Mouse (Mus musculus): ENCODE data around the gene Zswim5. TPM values are rescaled to one million over a fixed set of nuclear protein-coding genes. Genes with fewer than 3 reads are reported as not detected.

The Zswim5 gene
- polyA plus RNA-seq, 1 experiment from 2014 or later = 0.22 TPM

GRCm38 (mm10) chr4:117013596-117013995, 136.4 kb downstream of the Zswim5 start:
- 91% methylated on average over 6 of the region's 6 CpGs for WGBS
- Histone ChIP-seq H3K4me1 (no peaks in the 10 kb centered on the region), H3K4me3 (no peak overlapping the region), H3K27me3 (no peaks in the 10 kb centered on the region), H3K9ac (no peak overlapping the region), H3K9me3 (no peaks in the 10 kb centered on the region), H3K36me3 (no peaks in the 10 kb centered on the region), H3K4me2 (no peak overlapping the region), H3K27ac (no peak overlapping the region)
- ATAC-seq (ENCODE audit: insufficient number of reproducible peaks, low FRiP score, low TSS enrichment, low read depth) = no peak

GRCm38 (mm10) chr4:117014901-117015415, 137.8 kb downstream of the Zswim5 start:
- no peak overlapping the region for H3K27ac ChIP-seq
- WGBS = 58% methylated on average over 4 of the region's 4 CpGs

GRCm38 (mm10) chr4:117017738-117018137, 140.6 kb downstream of the Zswim5 start:
- Histone ChIP-seq H3K4me1 (peaks cover 10% of the 10 kb centered on the region), H3K27me3 (no peaks in the 10 kb centered on the region), H3K27ac (no peak overlapping the region), H3K9ac (no peak overlapping the region), H3K4me3 (no peak overlapping the region), H3K36me3 (peaks cover 7% of the 10 kb centered on the region), H3K4me2 (no peak overlapping the region), H3K9me3 (no peaks in the 10 kb centered on the region)
- no peak for ATAC-seq (ENCODE audit: insufficient number of reproducible peaks, low FRiP score, low TSS enrichment, low read depth)
- WGBS = 74% methylated on average over 2 of the region's 2 CpGs

More at GRCm38 (mm10) chr4:117014901-117015415, 137.8 kb downstream of the Zswim5 start:
- Histone ChIP-seq H3K4me3 (no peak overlapping the region), H3K9ac (no peak overlapping the region), H3K36me3 (no peaks in the 10 kb centered on the region), H3K4me2 (no peak overlapping the region), H3K9me3 (no peaks in the 10 kb centered on the region), H3K4me1 (peaks cover 2% of the 10 kb centered on the region; the same call in 1 of the 2 replicates), H3K27me3 (no peaks in the 10 kb centered on the region)
- no peak for ATAC-seq (ENCODE audit: insufficient number of reproducible peaks, low FRiP score, low TSS enrichment, low read depth)

- peaks cover 10% of the 10 kb centered on the region for H3K4me1 ChIP-seq
- WGBS = 84% methylated on average over 7 of the region's 7 CpGs
- ATAC-seq (ENCODE audit: insufficient number of reproducible peaks, low FRiP score, low TSS enrichment, low read depth) = no peak
These were observed 141.2 kb downstream of the Zswim5 start for GRCm38 (mm10) chr4:117018327-117018726.

GRCm38 (mm10) chr4:117019206-117020134, 142.3 kb downstream of the Zswim5 start, which contains the start of gene Eif2b3:
TSS of gene Eif2b3 (plus strand) at chr4:117019402.
- H3K27ac ChIP-seq = peak within 1 kb of the TSS; percentile 77
- H3K9ac ChIP-seq = peak within 1 kb of the TSS; percentile 72
- no peaks in the 10 kb centered on the region for H3K27me3 ChIP-seq
- H3K36me3 ChIP-seq = peaks cover 14% of the 10 kb centered on the region
- H3K4me1 ChIP-seq = peaks cover 10% of the 10 kb centered on the region
- peak within 1 kb of the TSS; percentile 59 for H3K4me2 ChIP-seq
- H3K9me3 ChIP-seq = no peaks in the 10 kb centered on the region
- WGBS = under 1% methylated on average over 61 of the region's 61 CpGs
- peak; percentile 88 for ATAC-seq (ENCODE audit: insufficient number of reproducible peaks, low FRiP score, low TSS enrichment, low read depth)
- peak within 1 kb of the TSS; percentile 92 for H3K4me3 ChIP-seq

More at GRCm38 (mm10) chr4:117018327-117018726, 141.2 kb downstream of the Zswim5 start:
- no peaks in the 10 kb centered on the region for H3K9me3 ChIP-seq
- H3K36me3 ChIP-seq = peaks cover 13% of the 10 kb centered on the region
- H3K27ac ChIP-seq = no peak overlapping the region
- no peak overlapping the region for H3K4me2 ChIP-seq
- no peak overlapping the region for H3K9ac ChIP-seq
- H3K27me3 ChIP-seq = no peaks in the 10 kb centered on the region
- H3K4me3 ChIP-seq = no peak overlapping the region

GRCm38 (mm10) chr4:117023469-117023868, 146.3 kb downstream of the Zswim5 start:
- H3K9ac ChIP-seq = no peak overlapping the region
- H3K36me3 ChIP-seq = peaks cover 22% of the 10 kb centered on the region
- H3K4me3 ChIP-seq = no peak overlapping the region
- whole genome bisulfite sequencing = 93% methylated on average over 4 of the region's 4 CpGs
- no peak overlapping the region for H3K27ac ChIP-seq
- no peaks in the 10 kb centered on the region for H3K27me3 ChIP-seq
- ATAC-seq (ENCODE audit: insufficient number of reproducible peaks, low FRiP score, low TSS enrichment, low read depth) = no peak
- H3K4me1 ChIP-seq = peaks cover 10% of the 10 kb centered on the region
- H3K9me3 ChIP-seq = no peaks in the 10 kb centered on the region
- no peak overlapping the region for H3K4me2 ChIP-seq

GRCm38 (mm10) chr4:117031105-117031504, 153.9 kb downstream of the Zswim5 start:
- H3K4me3 ChIP-seq = no peak overlapping the region
- H3K27me3 ChIP-seq = no peaks in the 10 kb centered on the region
- no peak overlapping the region for H3K27ac ChIP-seq
- no peaks in the 10 kb centered on the region for H3K9me3 ChIP-seq
- no peak overlapping the region for H3K4me2 ChIP-seq
- WGBS = 91% methylated on average over 1 of the region's 1 CpGs
- no peak for ATAC-seq (ENCODE audit: insufficient number of reproducible peaks, low FRiP score, low TSS enrichment, low read depth)
- no peak overlapping the region for H3K9ac ChIP-seq
- H3K36me3 ChIP-seq = peaks cover 19% of the 10 kb centered on the region
- no peaks in the 10 kb centered on the region for H3K4me1 ChIP-seq

Other genes with a start within 250 kb of the Zswim5 start
- 102 and 107 TPM in 2 replicates for gene Nasp, start 249.4 kb upstream of the Zswim5 start, polyA plus RNA-seq (2015; fragmentation: Nextera tagmentation; extraction: Ambion mirVana)
- gene Akr1a1, start 225.7 kb upstream of the Zswim5 start, polyA plus RNA-seq (2015; fragmentation: Nextera tagmentation; extraction: Ambion mirVana) = 780 and 816 TPM in 2 replicates
- 1,116 and 1,127 TPM in 2 replicates for gene Prdx1, start 191.8 kb upstream of the Zswim5 start, polyA plus RNA-seq (2015; fragmentation: Nextera tagmentation; extraction: Ambion mirVana)
- gene Mmachc, start 169.0 kb upstream of the Zswim5 start, polyA plus RNA-seq (2015; fragmentation: Nextera tagmentation; extraction: Ambion mirVana) = 19.6 and 21.4 TPM in 2 replicates
- gene Ccdc163, start 168.9 kb upstream of the Zswim5 start, polyA plus RNA-seq (2015; fragmentation: Nextera tagmentation; extraction: Ambion mirVana) = 18.8 and 20.7 TPM in 2 replicates
- gene Tesk2, start 156.4 kb upstream of the Zswim5 start, polyA plus RNA-seq (2015; fragmentation: Nextera tagmentation; extraction: Ambion mirVana) = 7.6 and 7.8 TPM in 2 replicates
- gene Toe1, start 69.7 kb upstream of the Zswim5 start, polyA plus RNA-seq (2015; fragmentation: Nextera tagmentation; extraction: Ambion mirVana) = 36.8 and 37.3 TPM in 2 replicates
- 13.2 and 13.3 TPM in 2 replicates for gene Mutyh, start 69.7 kb upstream of the Zswim5 start, polyA plus RNA-seq (2015; fragmentation: Nextera tagmentation; extraction: Ambion mirVana)
- 0.56 and 0.68 TPM in 2 replicates for gene Hpdl, start 55.7 kb upstream of the Zswim5 start, polyA plus RNA-seq (2015; fragmentation: Nextera tagmentation; extraction: Ambion mirVana)
- gene Urod, start 117.0 kb downstream of the Zswim5 start, polyA plus RNA-seq (2015; fragmentation: Nextera tagmentation; extraction: Ambion mirVana) = 85.3 and 90.8 TPM in 2 replicates
- 11.2 and 11.5 TPM in 2 replicates for gene Hectd3, start 117.9 kb downstream of the Zswim5 start, polyA plus RNA-seq (2015; fragmentation: Nextera tagmentation; extraction: Ambion mirVana)
- 44.3 TPM in 2 replicates for gene Eif2b3, start 142.0 kb downstream of the Zswim5 start, polyA plus RNA-seq (2015; fragmentation: Nextera tagmentation; extraction: Ambion mirVana)
- 13.7 and 15.8 TPM in 2 replicates for gene Ptch2, start 218.7 kb downstream of the Zswim5 start, polyA plus RNA-seq (2015; fragmentation: Nextera tagmentation; extraction: Ambion mirVana)
- 10.0 and 10.3 TPM in 2 replicates for gene Btbd19, start 248.3 kb downstream of the Zswim5 start, polyA plus RNA-seq (2015; fragmentation: Nextera tagmentation; extraction: Ambion mirVana)
- gene Tctex1d4, start 249.4 kb downstream of the Zswim5 start, polyA plus RNA-seq (2015; fragmentation: Nextera tagmentation; extraction: Ambion mirVana) = not detected in 2 replicates

Measured in limb, embryonic 15.5 days (tissue).